Mouse (Mus musculus): ENCODE results near the gene Shb. TPM values are rescaled to one million over a fixed set of nuclear protein-coding genes. Genes with fewer than 3 reads are reported as not detected.

Gene Shb
- 2.7 TPM for polyA plus RNA-seq (2017; shearing (Covaris generic))

GRCm38 (mm10) chr4:45532375-45532774, at the start of gene Shb:
Shb (minus strand) TSS chr4:45532470.

GRCm38 (mm10) chr4:45408427-45409132, 123.7 kb downstream of the Shb start, which contains the start of gene Slc25a51:
Slc25a51 (minus strand) TSS chr4:45408766.

Other genes with a start within 250 kb of the Shb start
- 13.4 TPM for gene Trmt10b, start 235.3 kb downstream of the Shb start, polyA plus RNA-seq (2017; shearing (Covaris generic))
- gene Dcaf10, start 190.4 kb downstream of the Shb start, polyA plus RNA-seq (2017; shearing (Covaris generic)), result 29.3 TPM
- 90.1 TPM for gene Exosc3, start 189.7 kb downstream of the Shb start, polyA plus RNA-seq (2017; shearing (Covaris generic))
- 40.1 TPM for gene Slc25a51, start 123.7 kb downstream of the Shb start, polyA plus RNA-seq (2017; shearing (Covaris generic))